21 mouse cellular contexts compared by ENCODE assay signal in genomic region chr5:72793309-72793850, GRCm38 (mm10). TPM values are rescaled to one million over a fixed set of nuclear protein-coding genes. Genes with fewer than 3 reads are reported as not detected.
DNase-seq lines count a peak whose midpoint lies in the region; ATAC-seq lines count a peak whose summit lies in the region.
"Had no signal": no experiment of that assay in that cellular context is flagged by ENCODE, and none has a peak within 500 bp of the region (broad histone marks: within the 10 kb centered on the region; RNA-seq: fewer than 3 reads in every experiment).

No protein-coding gene starts in this region.

- intact Hi-C loops in gastrocnemius, postnatal 14 days (cut with DNase I; ENCODE audit: low total_unique reads) = no loop called here

- H3K27ac ChIP-seq in kidney, embryonic 16.5 days (ENCODE audit: low read length) = no peak overlapping the region
- H3K27ac ChIP-seq in hindbrain, embryonic 11.5 days (ENCODE audit: low read depth, low read length) = no peak overlapping the region
- H3K27ac ChIP-seq: embryonic facial prominence, embryonic 10.5 days; hindbrain, embryonic 15.5 days; intestine, embryonic 15.5 days; neural tube, embryonic 12.5 days had no signal

- H3K36me3 ChIP-seq in kidney, embryonic 16.5 days (ENCODE audit: insufficient read depth, low read length) = no peaks in the 10 kb centered on the region
- no peaks in the 10 kb centered on the region for H3K36me3 ChIP-seq in hindbrain, embryonic 11.5 days (ENCODE audit: control insufficient read depth, insufficient read depth, low read length)
- H3K36me3 ChIP-seq: embryonic facial prominence, embryonic 10.5 days; heart, embryonic 12.5 days; hindbrain, embryonic 15.5 days; intestine, embryonic 15.5 days; neural tube, embryonic 12.5 days had no signal

- no peak overlapping the region for H3K4me2 ChIP-seq in kidney, embryonic 16.5 days (replicated peaks; ENCODE audit: low read depth, low read length)
- H3K4me2 ChIP-seq in hindbrain, embryonic 11.5 days (replicated peaks; ENCODE audit: low read depth, low read length) = no peak overlapping the region
- H3K4me2 ChIP-seq: heart, embryonic 12.5 days; hindbrain, embryonic 15.5 days; intestine, embryonic 15.5 days; neural tube, embryonic 12.5 days had no signal

- no peaks in the 10 kb centered on the region for H3K27me3 ChIP-seq in kidney, embryonic 16.5 days (ENCODE audit: insufficient read depth, low read length)
- H3K27me3 ChIP-seq in hindbrain, embryonic 11.5 days (ENCODE audit: control insufficient read depth, insufficient read depth, low read length) = no peaks in the 10 kb centered on the region
- H3K27me3 ChIP-seq: heart, embryonic 12.5 days; hindbrain, embryonic 15.5 days; intestine, embryonic 15.5 days; neural tube, embryonic 12.5 days had no signal

- no peaks in the 10 kb centered on the region for H3K9me3 ChIP-seq in kidney, embryonic 16.5 days (ENCODE audit: low read length)
- H3K9me3 ChIP-seq in hindbrain, embryonic 11.5 days (ENCODE audit: control insufficient read depth, low read length) = no peaks in the 10 kb centered on the region
- H3K9me3 ChIP-seq: embryonic facial prominence, embryonic 10.5 days; heart, embryonic 12.5 days; hindbrain, embryonic 15.5 days; intestine, embryonic 15.5 days; neural tube, embryonic 12.5 days had no signal

- peak; percentile 13 for DNase-seq in gastrocnemius, postnatal 14 days
- no peak for DNase-seq in gastrocnemius, adult 8-10 months (ENCODE audit: low spot score in 2 of 2)
- peak; percentile 18 to 46 for DNase-seq in kidney, postnatal 25 days
- DNase-seq in natural killer cell, adult 2 months (ENCODE audit: low spot score in 2 of 2) = peak; percentile 29 to 62
- no peak for DNase-seq in hindbrain, embryonic 11.5 days (ENCODE audit: low spot score)
- no peak for DNase-seq in left cerebral cortex, adult 9 months (ENCODE audit: low spot score in 2 of 2)
- DNase-seq: adrenal gland, postnatal 25 days; cerebellum, adult 8-10 months; liver; lung, adult 18-20 months; lung, postnatal 14 days; right cerebral cortex, adult 18-20 months had no signal

- 57% methylated on average over 3 of the region's 3 CpGs for WGBS in kidney, embryonic 16.5 days
- WGBS in hindbrain, embryonic 11.5 days = 91% methylated on average over 3 of the region's 3 CpGs

- no peak overlapping the region for H3K4me3 ChIP-seq in kidney, embryonic 16.5 days (ENCODE audit: low read length)
- no peak overlapping the region for H3K4me3 ChIP-seq in hindbrain, embryonic 11.5 days (ENCODE audit: low read depth, low read length)
- H3K4me3 ChIP-seq: embryonic facial prominence, embryonic 10.5 days; heart, embryonic 12.5 days; hindbrain, embryonic 15.5 days; intestine, embryonic 15.5 days; neural tube, embryonic 12.5 days had no signal

- no peak for ATAC-seq in kidney, embryonic 16.5 days (ENCODE audit: low FRiP score, low TSS enrichment)
- ATAC-seq in CD4-positive, CD25-positive, alpha-beta regulatory T cell, adult 4 months = peak; percentile 23
- ATAC-seq in hindbrain, embryonic 11.5 days (ENCODE audit: low FRiP score) = no peak
- ATAC-seq: forebrain, embryonic 14.5 days; intestine, embryonic 15.5 days had no signal

- peaks cover 20% of the 10 kb centered on the region for H3K4me1 ChIP-seq in kidney, embryonic 16.5 days (ENCODE audit: insufficient read depth, low read length)
- H3K4me1 ChIP-seq in hindbrain, embryonic 11.5 days (replicated peaks; ENCODE audit: control insufficient read depth, insufficient read depth, low read length) = no peaks in the 10 kb centered on the region

- no peak overlapping the region for H3K9ac ChIP-seq in kidney, embryonic 16.5 days (replicated peaks; ENCODE audit: low read length)
- no peak overlapping the region for H3K9ac ChIP-seq in hindbrain, embryonic 11.5 days (ENCODE audit: low read depth, low read length)
- H3K9ac ChIP-seq: heart, embryonic 12.5 days; hindbrain, embryonic 15.5 days; intestine, embryonic 15.5 days; neural tube, embryonic 12.5 days had no signal

RNA-seq across cellular contexts. Expression of gene Txk, which starts 40.8 kb away (rescaled TPM):
- under 1 TPM in 1 of 2 experiments, not detected in 1; 0.04 TPM for total RNA-seq in gastrocnemius, postnatal 14 days (2021)
- not detected for total RNA-seq in gastrocnemius, adult 8-10 months (2022)
- polyA plus RNA-seq in kidney, embryonic 16.5 days (2015; fragmentation: Nextera tagmentation; extraction: Ambion mirVana) = 0.06 and 0.28 TPM in 2 replicates
- polyA plus RNA-seq in CD4-positive, CD25-positive, alpha-beta regulatory T cell, adult 4 months (2017; shearing (Covaris generic)) = 10 to 100 TPM; 69.9 to 78.6 TPM
- polyA plus RNA-seq in hindbrain, embryonic 11.5 days (2014; fragmentation: Nextera tagmentation; extraction: Ambion mirVana) = not detected in 2 replicates
- total RNA-seq: adrenal gland, postnatal 25 days; layer of hippocampus, adult 18-20 months had no signal
- polyA plus RNA-seq: embryonic facial prominence, embryonic 10.5 days; forebrain, embryonic 14.5 days; heart, embryonic 12.5 days had no signal

Comparison
In these comparisons a context has a peak if more than half of its experiments do, and no peak if none do; other contexts are left out.
1. DNase-seq: peak in gastrocnemius, postnatal 14 days (single experiment), kidney, postnatal 25 days (2 of 2) and natural killer cell, adult 2 months (2 of 2); none in gastrocnemius, adult 8-10 months (0 of 2), hindbrain, embryonic 11.5 days (single experiment) and left cerebral cortex, adult 9 months (0 of 2).
2. RNA of gene Txk, which starts 40.8 kb away (polyA plus RNA-seq): 69.9 to 78.6 TPM in CD4-positive, CD25-positive, alpha-beta regulatory T cell, adult 4 months; 0.06 to 0.28 TPM in kidney, embryonic 16.5 days and not detected in hindbrain, embryonic 11.5 days; every median in the first group is over 10 times any median in the second.